Mouse (Mus musculus) CD4-positive helper T cell, adult 2 months (primary cell): Measurements from ENCODE around the gene Tbc1d32.

Experiments used
- DNase-seq: peaks from one replicate; pipeline ENCODE4 v3.0.0-alpha.2; 2012; ENCODE audit warnings: low read depth, missing footprints, low spot score

Gene Tbc1d32

DNA sequence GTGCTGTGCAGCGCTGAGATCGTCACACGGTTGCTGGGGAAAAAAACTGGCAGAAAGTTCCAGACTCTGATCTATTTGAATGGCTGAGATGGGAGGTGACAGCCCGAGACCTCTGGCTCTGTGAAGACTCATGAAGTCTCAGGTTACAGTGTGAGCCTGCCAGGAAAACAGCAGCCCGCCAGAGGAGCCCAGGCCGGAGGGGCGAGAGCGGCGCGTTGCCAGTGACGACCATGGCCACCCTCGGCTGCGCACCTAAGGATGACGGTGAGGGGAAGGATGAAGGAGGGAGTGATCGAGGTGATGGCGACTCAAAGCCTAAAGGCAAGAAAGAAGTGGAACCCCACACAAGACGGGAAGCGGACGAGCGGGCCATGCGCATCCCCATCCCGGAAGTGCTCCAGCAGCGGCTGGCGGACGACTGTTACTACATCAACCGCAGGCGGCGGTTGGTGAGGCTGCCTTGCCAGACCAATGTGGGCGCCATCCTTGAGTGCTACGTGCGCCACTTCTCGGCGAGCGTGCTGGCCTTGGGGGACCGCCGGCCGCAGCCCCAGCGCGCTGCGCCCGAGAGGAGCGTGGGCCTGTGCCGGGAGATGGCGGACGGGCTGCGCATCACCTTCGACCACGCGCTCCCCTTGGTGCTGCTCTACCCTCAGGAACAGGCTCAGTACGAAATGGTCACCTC lies 113.4 kb downstream of the Tbc1d32 start:
- DNase-seq, result peak; percentile 79

DNA sequence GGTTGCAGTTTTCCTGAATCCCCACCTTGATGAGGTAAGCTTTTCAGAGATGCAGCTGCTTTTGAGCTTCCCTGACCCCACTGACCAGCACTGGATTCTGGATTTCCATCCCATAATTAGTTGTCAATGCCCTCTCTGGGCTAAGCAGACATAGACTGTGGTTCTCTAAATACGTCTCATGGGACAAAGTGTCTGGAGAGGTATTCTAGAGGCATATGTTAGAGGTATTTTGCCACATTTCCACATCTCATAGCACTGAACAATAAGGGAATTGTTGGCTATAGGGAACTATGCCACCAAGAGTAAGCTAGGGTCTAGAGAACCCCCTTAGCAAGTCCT lies 121.5 kb downstream of the Tbc1d32 start:
- no peak for DNase-seq

DNA sequence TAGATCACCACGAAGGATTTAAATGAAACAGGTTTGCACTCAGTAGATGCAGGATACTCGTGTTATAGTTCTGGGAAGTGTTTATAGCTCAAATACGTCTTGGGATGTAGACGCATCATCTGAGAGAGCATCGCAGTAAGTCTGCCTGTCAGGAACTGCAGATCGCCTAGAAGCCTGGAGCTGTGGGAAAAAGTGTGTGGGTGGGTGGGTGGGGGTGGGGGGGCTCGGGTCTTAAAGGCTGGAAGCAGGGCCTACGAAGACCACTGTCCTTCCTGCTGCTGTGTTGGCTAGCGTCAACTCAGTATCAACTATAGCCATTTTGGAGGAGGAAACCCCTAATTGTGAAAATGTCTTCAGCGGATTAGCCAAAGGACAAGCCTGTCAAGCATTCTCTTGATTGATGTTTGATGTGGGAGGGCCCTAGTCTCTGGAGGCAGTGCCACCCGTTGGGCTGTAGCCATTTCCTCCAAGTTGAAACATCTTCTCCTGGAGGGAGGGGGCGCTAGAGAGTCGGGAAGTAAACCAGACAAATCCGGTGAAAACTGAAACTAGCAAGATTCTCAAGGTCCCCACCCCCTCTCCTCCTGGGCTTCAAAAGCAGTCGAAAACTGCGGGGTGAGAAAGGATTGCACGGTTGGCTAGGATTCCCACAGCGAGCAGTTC lies 122.0 kb downstream of the Tbc1d32 start, which contains the start of gene Msl3l2:
TSS of gene Msl3l2 (plus strand) at position 585 of the 663 bp plus-strand sequence.
- peak; percentile 88 for DNase-seq

DNA sequence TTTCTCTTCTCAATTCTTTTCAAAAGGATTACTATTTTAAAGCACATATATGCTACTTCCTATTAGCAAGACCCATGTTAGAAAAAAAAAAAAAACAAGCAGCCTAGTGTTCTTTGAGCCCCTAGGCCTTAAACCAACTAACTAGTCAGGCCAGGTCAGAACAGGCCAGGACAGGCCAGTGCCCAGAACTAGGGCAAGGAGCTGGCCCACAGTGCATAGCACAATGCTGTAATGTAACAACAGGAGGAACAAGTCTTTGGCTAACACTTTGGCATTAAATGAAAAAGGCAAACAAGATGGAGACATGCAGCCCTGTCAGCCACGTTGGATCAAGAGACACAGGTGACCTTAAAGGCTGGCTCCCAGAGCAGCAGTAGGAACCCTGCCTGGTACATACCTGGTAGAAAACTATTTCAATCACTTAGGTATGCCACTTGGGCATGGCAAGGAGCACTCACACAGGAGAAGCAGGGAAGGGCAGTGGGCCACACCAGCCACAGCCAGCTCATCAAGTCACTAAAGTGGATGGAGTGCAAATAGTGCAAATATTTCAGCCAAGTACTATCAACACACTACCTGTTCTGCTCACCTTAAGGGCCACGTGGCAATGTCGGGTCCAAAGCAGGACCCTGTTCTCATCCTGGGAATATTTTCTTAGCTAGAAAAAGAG lies 128.7 kb downstream of the Tbc1d32 start:
- no peak for DNase-seq

DNA sequence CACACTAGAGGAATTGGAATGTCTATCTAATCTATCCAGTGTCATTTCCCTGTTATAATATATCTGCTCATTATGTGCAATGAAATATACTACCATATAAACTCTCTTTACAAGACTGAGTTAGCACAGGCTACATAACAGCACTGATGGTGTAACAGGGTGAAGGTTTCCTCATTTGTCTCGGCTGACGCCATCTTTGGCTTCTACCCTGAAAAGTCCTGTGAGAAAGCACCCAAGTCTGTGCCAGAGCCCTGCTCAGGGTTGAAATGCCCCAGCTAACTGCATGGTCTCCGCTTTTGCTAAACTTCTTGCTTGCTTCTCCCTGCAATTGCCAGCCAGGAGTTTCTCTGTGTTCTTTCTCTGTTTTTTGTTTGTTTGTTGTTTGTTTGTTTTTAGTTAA lies 129.4 kb downstream of the Tbc1d32 start:
- DNase-seq, result no peak

DNA sequence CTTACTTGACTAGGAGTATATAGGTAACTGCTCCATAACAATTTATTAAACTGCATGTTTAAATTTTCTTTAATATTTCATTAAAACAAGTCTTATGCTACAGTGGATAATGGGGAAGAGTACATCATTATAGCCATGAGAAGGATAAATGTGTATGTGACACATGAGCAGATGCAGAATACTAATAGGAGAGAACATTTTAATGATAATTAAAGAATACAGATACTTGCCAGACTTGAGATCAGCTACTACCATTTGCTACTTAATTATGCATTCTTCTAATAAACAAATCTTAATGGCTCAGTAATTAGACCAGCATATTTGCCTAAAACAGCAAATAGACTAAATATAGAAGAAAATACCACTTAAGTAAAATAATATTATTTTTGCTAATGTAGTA lies 131.7 kb downstream of the Tbc1d32 start:
- DNase-seq, result no peak

DNA sequence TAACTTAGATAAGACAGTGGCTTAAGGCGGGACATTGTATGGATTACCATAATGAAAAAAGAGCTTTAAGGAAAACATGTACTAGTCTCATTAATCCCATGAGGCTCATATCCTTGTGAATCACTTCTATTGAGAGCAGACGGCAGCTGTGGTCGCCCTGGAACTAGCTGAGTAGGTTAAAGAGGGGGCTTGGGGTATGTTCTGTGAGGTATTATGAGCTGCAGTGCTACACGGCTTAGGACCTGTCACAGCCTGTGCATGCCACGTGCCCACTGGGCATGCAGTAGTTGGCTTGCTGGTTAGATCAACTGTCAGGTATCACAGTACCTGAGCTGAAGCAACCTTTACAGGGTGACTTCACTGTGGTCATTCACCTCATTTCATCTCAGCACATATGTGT lies 133.9 kb downstream of the Tbc1d32 start:
- no peak for DNase-seq

DNA sequence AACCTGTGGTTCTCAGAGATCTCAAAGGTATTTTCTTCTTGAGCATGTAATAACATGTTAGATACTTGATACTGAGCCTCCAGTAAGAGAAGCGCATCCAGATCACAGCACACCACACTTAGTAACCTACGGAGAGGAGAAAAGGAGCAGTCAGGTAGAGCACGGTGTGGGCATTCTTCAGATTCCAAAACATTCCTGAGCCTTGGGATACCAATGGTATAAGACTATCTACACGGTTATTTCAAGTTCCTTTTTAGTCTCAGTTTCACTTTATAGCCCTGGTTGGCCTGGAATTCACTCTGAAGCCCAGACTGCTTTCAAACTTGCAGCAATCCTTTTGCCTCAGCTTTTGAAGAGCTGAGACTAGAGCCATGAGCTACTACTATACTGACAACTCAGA lies 138.8 kb downstream of the Tbc1d32 start:
- no peak for DNase-seq

DNA sequence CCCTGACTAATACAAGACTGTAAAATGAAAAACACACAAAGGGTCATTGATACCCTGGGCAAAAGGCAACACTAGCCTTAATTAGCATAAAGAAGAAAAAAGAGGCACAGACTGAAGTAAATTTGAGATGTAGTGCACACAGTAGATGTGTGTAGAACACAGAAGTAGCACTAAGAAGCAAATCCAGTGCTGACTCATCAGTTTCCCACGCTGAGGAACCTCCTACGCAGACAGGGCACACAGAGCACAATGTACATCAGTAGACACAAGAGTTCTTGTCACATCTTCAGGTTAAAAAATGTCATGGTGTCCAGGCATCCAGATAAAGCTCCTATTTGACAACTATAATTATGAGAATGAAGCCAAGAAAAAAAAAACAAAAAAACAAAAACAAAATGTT lies 165.7 kb downstream of the Tbc1d32 start:
- no peak for DNase-seq

DNA sequence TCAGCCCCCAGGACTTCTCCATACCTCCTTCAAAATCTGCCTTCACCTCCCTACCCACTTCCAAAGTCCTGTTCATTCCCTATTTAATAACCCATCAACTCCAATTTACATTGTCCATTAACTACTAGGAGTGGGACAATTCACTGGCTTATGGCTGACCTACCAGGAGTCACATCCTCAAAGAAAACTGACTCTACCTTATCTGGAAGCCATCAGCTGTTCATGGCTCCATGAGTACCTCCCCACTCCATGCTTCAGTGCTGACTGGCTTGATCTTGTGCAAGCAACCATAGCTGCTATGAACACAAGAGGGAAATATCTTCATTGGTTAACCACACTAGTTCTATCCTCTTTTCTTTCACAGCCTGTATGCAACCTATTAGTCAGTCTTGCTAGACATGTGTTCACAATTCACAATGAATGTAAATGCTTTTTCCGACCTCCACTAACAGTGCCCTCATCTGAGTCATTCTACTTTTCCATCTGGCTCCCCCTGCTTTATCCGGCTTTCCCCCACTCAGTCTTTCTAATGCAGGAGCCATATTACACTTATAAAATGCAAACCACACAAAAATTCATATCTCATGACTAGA lies 167.2 kb downstream of the Tbc1d32 start:
- DNase-seq, result no peak

DNA sequence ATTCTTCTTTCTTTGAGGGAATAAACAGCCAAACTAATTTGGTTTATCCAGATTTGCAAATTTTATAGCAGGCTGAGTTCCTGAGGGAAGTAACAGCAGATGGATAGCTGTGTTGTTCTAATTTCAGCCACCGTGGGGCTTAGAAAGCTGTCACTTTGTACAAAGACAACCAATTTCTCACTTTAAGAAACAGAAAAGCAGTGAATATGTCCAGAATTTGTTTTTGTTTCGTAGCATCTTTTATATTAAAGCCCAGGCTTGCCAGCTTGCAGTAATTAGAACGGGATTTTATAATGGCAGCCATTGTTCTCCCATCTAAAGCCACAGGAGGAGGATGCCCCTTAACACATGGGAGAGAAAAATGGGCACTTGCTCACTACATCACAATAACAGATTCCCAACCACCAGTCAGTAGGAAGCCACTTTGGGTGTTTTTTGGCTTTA lies 169.5 kb downstream of the Tbc1d32 start:
- no peak for DNase-seq

DNA sequence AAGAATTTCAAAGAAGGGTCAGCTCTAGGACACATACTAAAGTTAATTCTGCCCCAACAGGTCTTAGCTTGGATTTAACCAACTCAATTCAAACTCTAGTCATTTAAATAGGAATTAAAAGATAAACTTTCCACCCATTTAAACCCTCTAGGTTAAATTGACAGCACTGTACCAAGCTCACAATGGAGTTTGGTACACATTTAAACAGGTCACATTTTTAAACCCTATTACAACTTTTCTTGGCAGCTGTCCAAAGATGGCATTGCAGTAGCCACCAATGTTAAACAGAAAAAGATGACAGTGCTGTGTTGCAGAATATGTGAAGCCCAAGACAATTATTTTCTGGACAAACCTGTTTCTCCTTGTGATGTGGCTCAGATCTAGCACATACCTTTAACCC lies 203.1 kb downstream of the Tbc1d32 start:
- no peak for DNase-seq

DNA sequence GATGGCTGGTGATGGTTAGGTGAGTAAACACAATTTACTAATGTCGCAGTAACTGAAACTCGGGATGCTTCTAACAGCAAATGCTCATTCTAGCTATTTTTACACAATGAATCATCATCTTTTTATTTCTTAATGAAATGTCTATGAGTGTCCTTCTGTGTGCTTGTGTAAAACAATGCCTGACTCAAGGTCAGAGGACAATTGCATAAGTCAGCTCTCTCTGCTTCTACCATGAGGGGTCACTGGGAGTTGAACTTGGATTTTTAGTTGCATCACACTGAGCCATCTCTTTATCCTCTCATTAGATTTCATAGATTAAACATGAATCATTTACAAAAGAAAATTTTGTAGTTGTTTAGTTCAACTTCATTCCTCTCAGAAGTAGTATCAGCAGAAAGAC lies 203.9 kb downstream of the Tbc1d32 start:
- no peak for DNase-seq

DNA sequence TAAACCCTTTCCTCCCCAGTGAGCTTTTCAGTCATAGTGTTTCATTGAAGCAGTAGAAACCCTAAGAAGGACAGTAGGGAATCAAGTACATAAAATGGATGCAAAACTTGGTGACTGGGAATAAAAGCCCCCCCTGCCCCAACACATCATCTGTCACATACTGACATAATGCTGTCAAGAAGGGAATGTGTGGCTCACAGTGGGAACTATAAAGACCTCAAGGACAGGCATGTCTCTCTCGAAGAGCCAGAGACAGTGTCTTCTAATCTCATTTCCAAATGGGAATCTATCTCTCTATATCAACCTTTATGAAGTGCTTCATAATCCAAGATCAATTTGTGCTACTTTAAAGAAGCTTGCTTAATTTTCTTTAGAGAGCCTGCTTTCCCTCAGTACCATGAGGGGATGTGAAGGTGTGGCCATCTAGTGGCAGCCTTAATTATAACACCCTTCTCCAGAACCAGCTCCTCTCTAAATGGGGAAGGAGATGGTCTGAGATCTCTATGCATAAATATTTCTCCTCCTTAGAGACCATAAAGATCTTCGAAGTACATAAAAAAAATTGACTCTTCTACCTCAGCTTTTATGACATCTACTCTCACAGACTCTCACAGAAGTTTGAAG lies 248.5 kb downstream of the Tbc1d32 start:
- peak; percentile 17 for DNase-seq

DNA sequence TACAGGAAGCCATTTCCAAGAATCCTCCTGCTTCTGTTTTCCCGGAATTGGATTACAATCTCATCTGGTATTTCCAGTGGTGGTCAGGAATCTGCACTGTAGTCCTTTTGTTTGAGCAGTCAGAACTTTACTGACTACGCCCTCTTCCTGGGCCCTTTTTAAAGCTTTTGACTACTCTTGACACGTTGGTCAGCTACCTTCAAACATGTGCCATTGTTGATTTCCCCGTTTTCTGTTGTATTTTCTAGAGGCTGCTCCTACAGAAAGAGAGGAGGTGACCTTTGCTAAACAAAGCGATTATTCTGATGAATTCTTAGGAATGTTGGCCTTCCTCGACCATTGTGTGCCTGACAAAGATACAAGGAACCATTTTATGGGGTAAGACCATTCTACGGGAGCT lies 250.5 kb downstream of the Tbc1d32 start:
- no peak for DNase-seq
